Mouse (Mus musculus) CH12.LX (cell line): ENCODE results near the gene Plbd2. TPM values are rescaled to one million over a fixed set of nuclear protein-coding genes. Genes with fewer than 3 reads are reported as not detected.

ENCODE experiments used
- DNase-seq: peaks from one replicate; pipeline ENCODE4 v3.0.0-alpha.2; 2013; ENCODE audit errors: extremely low read depth
- H3K27ac ChIP-seq: 2 replicates; pipeline ENCODE4 v1.5.1; 2012; ENCODE audit warnings: low read depth, mild to moderate bottlenecking, control low read depth, moderate library complexity; ENCODE audit not compliant: insufficient read depth
- H3K27me3 ChIP-seq: replicated peaks from 2 replicates; pipeline ENCODE3; 2012; ENCODE audit warnings: inconsistent platforms
- H3K36me3 ChIP-seq, 2 experiments: replicated peaks in 1 of 2; 2 replicates each; pipeline versions ENCODE3 to v1.6.1; 2012; ENCODE audit warnings: inconsistent platforms in 1 of 2, low read length in 1 of 2, mild to moderate bottlenecking in 1 of 2, mixed read lengths in 1 of 2, moderate library complexity in 1 of 2; ENCODE audit not compliant: control insufficient read depth in 1 of 2, insufficient read depth in 1 of 2
- H3K4me1 ChIP-seq, 2 experiments: 2 replicates each; pipeline ENCODE4 v1.6.1; 2012; ENCODE audit warnings: inconsistent platforms in 1 of 2, moderate library complexity in 1 of 2; ENCODE audit not compliant: insufficient read depth in 2 of 2, control insufficient read depth in 1 of 2
- H3K4me2 ChIP-seq: 2 replicates; pipeline ENCODE4 v1.6.1; 2012; ENCODE audit warnings: low read depth, mild to moderate bottlenecking, control low read depth; ENCODE audit not compliant: poor library complexity, insufficient read depth, severe bottlenecking
- H3K4me3 ChIP-seq, 3 experiments: fragments of 150-350 bp in 1 of 3; sonication (generic) in 1 of 3; replicated peaks in 1 of 3; 2 replicates each; pipeline versions ENCODE3 to v1.5.1; 2011 to 2012; ENCODE audit warnings: low read depth in 2 of 3, low read length in 2 of 3, mild to moderate bottlenecking in 2 of 3, moderate library complexity in 2 of 3, control low read depth in 1 of 3, improper control_type of control experiment in 1 of 3, inconsistent platforms in 1 of 3, mixed read lengths in 1 of 3; ENCODE audit not compliant: poor library complexity in 1 of 3
- H3K79me2 ChIP-seq: replicated peaks from 2 replicates; pipeline ENCODE4 v1.6.1; 2012; ENCODE audit warnings: mild to moderate bottlenecking, moderate library complexity; ENCODE audit not compliant: control insufficient read depth, poor library complexity, insufficient read depth, severe bottlenecking; ENCODE audit errors: extremely low read depth
- H3K9ac ChIP-seq: 2 replicates; pipeline ENCODE4 v1.6.1; 2012; ENCODE audit warnings: low read depth, mild to moderate bottlenecking, control low read depth, moderate library complexity; ENCODE audit not compliant: insufficient read depth
- H3K9me3 ChIP-seq: replicated peaks from 2 replicates; pipeline ENCODE3; 2012; ENCODE audit warnings: low read length, inconsistent platforms, mixed read lengths
- CTCF ChIP-seq, 2 experiments: IDR thresholded peaks in 1 of 2; conservative IDR thresholded peaks in 1 of 2; 2 replicates each; pipeline ENCODE4 v1.5.1; 2011 to 2012; ENCODE audit warnings: low read depth in 2 of 2, low read length in 2 of 2, improper control_type of control experiment in 1 of 2, inconsistent platforms in 1 of 2, mild to moderate bottlenecking in 1 of 2, moderate library complexity in 1 of 2
- EP300 ChIP-seq: IDR thresholded peaks from 2 replicates; pipeline ENCODE4 v1.6.1; 2011; ENCODE audit warnings: low read length, improper control_type of control experiment
- GABPA ChIP-seq: IDR thresholded peaks from 2 replicates; pipeline ENCODE4 v1.6.1; 2012; ENCODE audit warnings: low read depth, low read length, improper control_type of control experiment, inconsistent platforms; ENCODE audit not compliant: insufficient replicate concordance
- HCFC1 ChIP-seq: IDR thresholded peaks from 2 replicates; pipeline ENCODE4 v1.6.1; 2012; ENCODE audit warnings: low read depth, mild to moderate bottlenecking, inconsistent platforms, low read length, improper control_type of control experiment
- MAFK ChIP-seq: IDR thresholded peaks from 2 replicates; pipeline ENCODE4 v1.6.1; 2011; ENCODE audit warnings: low read length, improper control_type of control experiment; ENCODE audit not compliant: insufficient replicate concordance
- MAX ChIP-seq: IDR thresholded peaks from 2 replicates; pipeline ENCODE4 v1.6.1; 2011; ENCODE audit warnings: low read length, improper control_type of control experiment
- MEF2A ChIP-seq: IDR thresholded peaks from 2 replicates; pipeline ENCODE4 v1.6.1; 2014; ENCODE audit warnings: low read depth, mild to moderate bottlenecking, inconsistent platforms, low read length, improper control_type of control experiment, borderline replicate concordance
- MXI1 ChIP-seq: IDR thresholded peaks from 2 replicates; pipeline ENCODE4 v1.6.1; 2011; ENCODE audit warnings: mild to moderate bottlenecking, low read depth, low read length, improper control_type of control experiment
- POLR2A ChIP-seq: IDR thresholded peaks from 2 replicates; pipeline ENCODE4 v1.6.1; 2011; ENCODE audit warnings: low read depth, mild to moderate bottlenecking, improper control_type of control experiment, low read length
- RCOR1 ChIP-seq: conservative IDR thresholded peaks from 2 replicates; pipeline ENCODE4 v1.6.1; 2012; ENCODE audit warnings: low read depth, mild to moderate bottlenecking, inconsistent platforms, low read length, improper control_type of control experiment
- TBP ChIP-seq: conservative IDR thresholded peaks from 2 replicates; pipeline ENCODE4 v1.6.1; 2011; ENCODE audit warnings: low read depth, low read length, improper control_type of control experiment
- USF1 ChIP-seq: IDR thresholded peaks from 2 replicates; pipeline ENCODE4 v1.6.1; 2014; ENCODE audit warnings: low read depth, mild to moderate bottlenecking, inconsistent platforms, low read length, improper control_type of control experiment
- ZKSCAN1 ChIP-seq: IDR thresholded peaks from 2 replicates; pipeline ENCODE4 v1.6.1; 2012; ENCODE audit warnings: low read depth, inconsistent platforms, low read length, improper control_type of control experiment, borderline replicate concordance
- dilution Hi-C: fragments of 300-500 bp; cut with MboI; formaldehyde crosslinking; loops from 2 replicates; pipeline ENCODE4 v1.14.3; 2020; ENCODE audit warnings: low sequenced_read_pairs; ENCODE audit not compliant: extremely low pct_unique_long_range_greater_than_20kb, extremely low pct_ligation_motif_present
- in situ Hi-C: fragments of 300-500 bp; cut with MboI; formaldehyde crosslinking; loops from 3 replicates; pipeline ENCODE4 v1.14.3; 2019; ENCODE audit warnings: low sequenced_read_pairs, low pct_ligation_motif_present, low pct_unique_long_range_greater_than_20kb, mixed read lengths
- polyA plus RNA-seq: library from polyadenylated mRNA; unstranded; fragments of >175 nt; gene quantifications from 2 replicates; pipeline ENCODE4 v1.2.1, GENCODE M21; 2012; ENCODE audit warnings: low read depth; ENCODE audit not compliant: insufficient read length
- total RNA-seq, 2 experiments: library from RNA; depleted of rRNA; stranded (reverse); fragments of 300-350 nt in 1 of 2; fragments of >200 nt in 1 of 2; gene quantifications; 2 replicates each; pipeline ENCODE4 v1.2.3; 2012 to 2014

Plbd2 gene
- total and polyA plus RNA-seq, 3 experiments: 9.0 to 28.8 (median 21.3) TPM

DNA sequence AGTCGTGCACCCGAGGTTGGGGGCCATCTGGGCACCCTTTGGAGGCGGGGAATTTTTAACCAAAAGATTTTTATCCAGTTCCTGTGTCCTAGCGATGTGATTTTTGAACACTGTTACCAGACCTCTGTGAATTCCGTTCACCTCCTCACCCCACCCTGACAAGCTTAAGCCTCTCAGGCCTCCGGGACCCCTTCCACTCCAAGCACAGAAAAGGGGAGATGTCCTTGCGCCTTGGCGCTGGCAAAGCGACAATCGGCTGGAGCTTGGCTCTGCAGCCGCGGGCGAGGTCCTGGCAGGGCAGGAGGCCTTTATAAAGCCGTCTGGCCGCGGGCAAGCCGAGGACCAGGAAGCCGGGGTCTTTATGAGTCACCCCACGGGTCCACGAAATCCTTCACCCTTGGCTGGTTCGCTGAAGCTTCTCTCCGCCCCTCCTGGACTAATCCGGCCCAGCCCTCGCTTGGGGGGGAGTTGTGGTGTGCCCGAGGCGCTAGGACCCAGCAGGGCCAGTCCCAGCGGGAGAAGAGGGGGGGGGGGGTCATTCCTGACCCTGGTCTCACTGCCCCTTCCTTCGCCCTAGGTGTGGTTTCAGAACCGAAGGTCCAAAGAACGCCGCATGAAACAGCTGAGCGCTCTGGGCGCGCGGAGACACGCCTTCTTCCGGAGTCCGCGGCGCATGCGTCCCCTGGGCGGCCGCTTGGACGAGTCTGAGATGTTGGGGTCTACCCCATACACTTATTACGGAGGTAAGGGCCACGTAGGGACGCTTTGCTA, 67.5 kb downstream of the Plbd2 start:
- dilution Hi-C loops: no loop called here
- Histone ChIP-seq H3K9me3 (peaks cover 51% of the 10 kb centered on the region), H3K79me2 (no peaks in the 10 kb centered on the region), H3K4me2 (no peak overlapping the region), H3K4me3 (no peak overlapping the region), H3K27ac (no peak overlapping the region), H3K27me3 (peaks cover 70% of the 10 kb centered on the region), H3K9ac (no peak overlapping the region), H3K4me1 (no peaks in the 10 kb centered on the region; a peak in 1 of 4 replicates), H3K36me3 (no peaks in the 10 kb centered on the region)
- in situ Hi-C loops: no loop called here
- DNase-seq: no peak
- TF ChIP-seq USF1 (no peak), RCOR1 (no peak), TBP (no peak), ZKSCAN1 (no peak), EP300 (no peak), MXI1 (no peak), GABPA (no peak)

DNA sequence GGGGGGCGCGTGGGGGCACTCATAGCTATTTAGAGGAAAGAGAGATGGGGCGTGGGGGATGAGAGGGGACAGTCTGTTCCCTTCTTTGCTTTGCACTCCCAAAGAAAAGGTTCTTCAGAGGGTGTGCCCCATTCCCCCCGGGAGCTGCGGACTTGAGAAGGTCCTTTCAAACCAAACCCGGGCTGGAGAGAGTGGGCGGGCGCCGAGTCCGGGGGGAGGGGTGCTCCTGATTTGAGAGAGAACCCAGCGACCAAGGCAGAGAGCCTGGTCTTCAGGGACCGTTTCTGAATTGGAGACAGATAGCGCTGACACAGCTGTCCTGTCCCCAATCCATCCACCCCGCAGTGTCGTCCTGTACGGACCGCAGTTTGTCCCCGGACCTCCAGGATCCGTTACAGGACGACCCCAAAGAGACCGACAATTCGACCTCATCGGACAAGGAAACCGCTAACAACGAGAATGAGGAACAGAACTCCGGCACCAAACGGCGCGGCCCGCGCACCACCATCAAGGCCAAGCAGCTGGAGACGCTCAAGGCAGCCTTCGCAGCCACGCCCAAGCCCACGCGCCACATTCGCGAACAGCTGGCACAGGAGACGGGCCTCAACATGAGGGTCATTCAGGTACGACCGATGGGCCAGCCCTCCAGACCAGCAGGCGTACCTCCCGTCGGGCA, 68.3 kb downstream of the Plbd2 start:
- in situ Hi-C loops: no loop called here
- TF ChIP-seq MAFK: no peak
- TF ChIP-seq MAX: no peak
- TF ChIP-seq HCFC1: no peak
- no peak for TF ChIP-seq POLR2A
- TF ChIP-seq CTCF (conservative IDR thresholded peaks at IDR 0.05 in 1 of 2, IDR thresholded peaks at IDR 0.05 in 1 of 2; ENCODE audit: low read depth in 2 of 2, low read length in 2 of 2): no peak
- no peak for TF ChIP-seq MEF2A
- Histone ChIP-seq H3K36me3 (no peaks in the 10 kb centered on the region), H3K27ac (no peak overlapping the region), H3K9ac (no peak overlapping the region), H3K4me2 (no peak overlapping the region), H3K9me3 (peaks cover 49% of the 10 kb centered on the region), H3K27me3 (peaks cover 72% of the 10 kb centered on the region), H3K4me3 (no peak overlapping the region), H3K79me2 (no peaks in the 10 kb centered on the region), H3K4me1 (no peaks in the 10 kb centered on the region)
- DNase-seq: no peak
- dilution Hi-C loops: no loop called here
